Mouse (Mus musculus) CH12.LX (cell line): Measurements from ENCODE around the gene Tsc22d4.

ENCODE experiments used
- CTCF ChIP-seq, 2 experiments: IDR thresholded peaks in 1 of 2; conservative IDR thresholded peaks in 1 of 2; 2 replicates each; pipeline ENCODE4 v1.5.1; 2011 to 2012; ENCODE audit warnings: low read depth in 2 of 2, low read length in 2 of 2, improper control_type of control experiment in 1 of 2, inconsistent platforms in 1 of 2, mild to moderate bottlenecking in 1 of 2, moderate library complexity in 1 of 2
- ETS1 ChIP-seq: conservative IDR thresholded peaks from 2 replicates; pipeline ENCODE4 v1.6.1; 2012; ENCODE audit warnings: low read depth, mild to moderate bottlenecking, inconsistent platforms, low read length, improper control_type of control experiment, moderate library complexity
- ZNF384 ChIP-seq: IDR thresholded peaks from 2 replicates; pipeline ENCODE4 v1.6.1; 2012; ENCODE audit warnings: low read depth, low read length, improper control_type of control experiment, inconsistent platforms

- TF ChIP-seq CTCF (conservative IDR thresholded peaks at IDR 0.05 in 1 of 2, IDR thresholded peaks at IDR 0.05 in 1 of 2; ENCODE audit: low read depth in 2 of 2, low read length in 2 of 2) (no peak), ETS1 (no peak), ZNF384 (no peak)
These were observed 12.4 kb downstream of the Tsc22d4 start for GRCm38 (mm10) chr5:137757887-137758286.
